Mouse (Mus musculus) forebrain, embryonic 13.5 days (tissue): ENCODE results near the gene Sppl3. TPM values are rescaled to one million over a fixed set of nuclear protein-coding genes. Genes with fewer than 3 reads are reported as not detected.

Source experiments
- ATAC-seq: fragments of 200-750 bp; cut with Nextera tagmentation; 2 replicates; pipeline ENCODE4 v1.8.0; 2017
- H3K27ac ChIP-seq: fragments of 300-500 bp; sonication (generic); 2 replicates; pipeline ENCODE4 v1.5.1; 2015; ENCODE audit warnings: inconsistent platforms, mild to moderate bottlenecking, moderate library complexity
- H3K27me3 ChIP-seq: fragments of 300-500 bp; sonication (generic); 2 replicates; pipeline ENCODE4 v1.6.1; 2015; ENCODE audit warnings: mild to moderate bottlenecking, inconsistent platforms
- H3K36me3 ChIP-seq: fragments of 300-500 bp; sonication (generic); 2 replicates; pipeline ENCODE4 v1.6.1; 2015; ENCODE audit warnings: mild to moderate bottlenecking, inconsistent platforms; ENCODE audit not compliant: poor library complexity, severe bottlenecking
- H3K4me1 ChIP-seq: fragments of 300-500 bp; sonication (generic); 2 replicates; pipeline ENCODE4 v1.6.1; 2015; ENCODE audit warnings: inconsistent platforms
- H3K4me2 ChIP-seq: fragments of 300-500 bp; sonication (generic); 2 replicates; pipeline ENCODE4 v1.6.1; 2015; ENCODE audit warnings: inconsistent platforms, mild to moderate bottlenecking, moderate library complexity
- H3K4me3 ChIP-seq: fragments of 300-500 bp; sonication (generic); 2 replicates; pipeline ENCODE4 v1.5.1; 2015; ENCODE audit warnings: mild to moderate bottlenecking, inconsistent platforms
- H3K9ac ChIP-seq: fragments of 300-500 bp; sonication (generic); 2 replicates; pipeline ENCODE4 v1.6.1; 2015; ENCODE audit warnings: mild to moderate bottlenecking, inconsistent platforms
- H3K9me3 ChIP-seq: fragments of 300-500 bp; sonication (generic); replicated peaks from 2 replicates; pipeline ENCODE4 v1.6.1; 2016; ENCODE audit warnings: inconsistent platforms
- WGBS: fragments of 180-500 bp; shearing (Covaris S2); methylation state at CpG from one replicate; pipeline ENCODE4 v1.1.7; 2015; 5-methylcytosine and 5-hydroxymethylcytosine counted together
- polyA plus RNA-seq: library from polyadenylated mRNA; unstranded; fragments of >200 nt; fragmentation: Nextera tagmentation; extraction: Ambion mirVana; gene quantifications from 2 replicates; pipeline ENCODE4 v1.2.1, GENCODE M21; 2015

Gene Sppl3
- polyA plus RNA-seq, 1 experiment from 2014 or later = 16.0 TPM

DNA sequence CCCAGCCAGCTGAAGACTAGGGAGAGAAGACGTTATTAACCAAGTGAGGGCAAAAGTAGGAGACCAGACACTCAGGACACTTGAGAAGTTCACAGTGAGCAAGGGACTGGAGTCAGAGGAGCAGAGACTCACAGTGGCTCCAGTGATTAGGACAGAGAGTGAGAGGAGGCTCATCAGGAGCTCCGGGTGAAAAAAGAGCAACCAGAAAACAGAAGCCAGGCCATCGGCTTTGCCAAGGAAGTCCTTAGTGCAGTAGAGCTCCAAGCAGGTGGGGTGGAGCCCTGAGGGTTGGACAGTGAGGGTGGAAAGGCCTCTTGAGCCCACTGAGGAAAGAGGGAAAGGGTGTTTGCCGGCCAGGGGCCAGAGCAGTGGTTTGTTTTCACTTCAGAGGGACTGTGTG is 7.9 kb downstream of the Sppl3 start:
- Histone ChIP-seq H3K27ac (peak overlapping the region; percentile 0; the same call in 1 of the 2 replicates), H3K4me3 (no peak overlapping the region), H3K36me3 (0 out of 2 replicates have a peak, but pooled peaks cover 5% of the 10 kb centered on the region), H3K9me3 (no peaks in the 10 kb centered on the region), H3K9ac (no peak overlapping the region), H3K4me1 (peaks cover 9% of the 10 kb centered on the region), H3K27me3 (no peaks in the 10 kb centered on the region), H3K4me2 (no peak overlapping the region)
- WGBS = 82% methylated on average over 4 of the region's 4 CpGs
- ATAC-seq = no peak

DNA sequence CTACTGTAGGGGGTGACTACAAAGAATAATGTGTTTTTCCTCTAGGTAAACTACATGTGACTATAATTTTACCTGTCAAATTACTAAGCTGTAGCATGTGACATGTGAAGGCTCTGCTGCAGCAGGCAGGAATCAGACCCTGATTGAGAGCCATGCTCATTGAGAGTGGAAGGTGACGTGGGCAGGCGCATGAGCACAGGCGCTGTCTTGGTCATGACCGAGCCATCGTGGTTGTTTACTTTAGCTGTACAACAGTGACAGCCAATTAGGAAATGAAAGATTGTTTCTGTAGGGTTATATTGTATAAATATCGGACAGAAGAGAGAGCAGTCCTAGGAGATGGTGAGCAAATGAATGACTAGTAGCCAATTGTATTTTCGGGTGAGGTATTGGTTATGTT is 11.1 kb downstream of the Sppl3 start:
- no peak for ATAC-seq
- Histone ChIP-seq H3K4me2 (no peak overlapping the region), H3K4me1 (peaks cover 8% of the 10 kb centered on the region), H3K9ac (no peak overlapping the region), H3K27me3 (no peaks in the 10 kb centered on the region), H3K9me3 (no peaks in the 10 kb centered on the region), H3K4me3 (no peak overlapping the region), H3K36me3 (0 out of 2 replicates have a peak, but pooled peaks cover 5% of the 10 kb centered on the region), H3K27ac (no peak overlapping the region)
- 97% methylated on average over 7 of the region's 7 CpGs for WGBS

GRCm38 (mm10) chr5:115026170-115026569 is 15.2 kb downstream of the Sppl3 start:
- Histone ChIP-seq H3K9me3 (no peaks in the 10 kb centered on the region), H3K4me3 (no peak overlapping the region), H3K4me1 (peaks cover 12% of the 10 kb centered on the region), H3K9ac (no peak overlapping the region), H3K36me3 (0 out of 2 replicates have a peak, but pooled peaks cover 5% of the 10 kb centered on the region), H3K27ac (no peak overlapping the region), H3K4me2 (no peak overlapping the region), H3K27me3 (no peaks in the 10 kb centered on the region)
- ATAC-seq = no peak
- 85% methylated on average over 4 of the region's 4 CpGs for WGBS

DNA sequence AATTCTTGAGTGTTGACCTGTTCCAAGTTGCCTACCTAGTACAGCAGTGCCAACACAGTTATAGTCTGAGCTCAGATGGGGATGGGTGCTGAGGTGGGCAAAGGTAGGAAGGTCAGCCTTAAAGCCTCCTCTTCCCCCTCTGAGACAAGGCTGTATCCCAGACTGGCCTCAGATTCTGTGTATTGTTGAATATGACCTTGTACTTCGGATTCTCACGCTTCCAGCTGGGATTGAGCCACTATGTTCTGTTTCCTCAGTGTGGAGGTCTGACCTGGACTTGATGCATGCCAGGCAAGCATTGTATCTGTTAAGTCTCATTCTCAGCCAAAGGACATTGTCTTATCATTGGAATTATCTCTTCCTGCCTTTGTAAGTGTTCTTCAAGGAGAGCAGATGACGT is 16.2 kb downstream of the Sppl3 start:
- no peak overlapping the region for H3K9ac ChIP-seq
- no peak overlapping the region for H3K27ac ChIP-seq
- ATAC-seq = no peak
- no peaks in the 10 kb centered on the region for H3K36me3 ChIP-seq
- no peak overlapping the region for H3K4me3 ChIP-seq
- peaks cover 12% of the 10 kb centered on the region for H3K4me1 ChIP-seq
- no peaks in the 10 kb centered on the region for H3K27me3 ChIP-seq
- no peak overlapping the region for H3K4me2 ChIP-seq
- no peaks in the 10 kb centered on the region for H3K9me3 ChIP-seq
- whole genome bisulfite sequencing = 85% methylated on average over 3 of the region's 3 CpGs

DNA sequence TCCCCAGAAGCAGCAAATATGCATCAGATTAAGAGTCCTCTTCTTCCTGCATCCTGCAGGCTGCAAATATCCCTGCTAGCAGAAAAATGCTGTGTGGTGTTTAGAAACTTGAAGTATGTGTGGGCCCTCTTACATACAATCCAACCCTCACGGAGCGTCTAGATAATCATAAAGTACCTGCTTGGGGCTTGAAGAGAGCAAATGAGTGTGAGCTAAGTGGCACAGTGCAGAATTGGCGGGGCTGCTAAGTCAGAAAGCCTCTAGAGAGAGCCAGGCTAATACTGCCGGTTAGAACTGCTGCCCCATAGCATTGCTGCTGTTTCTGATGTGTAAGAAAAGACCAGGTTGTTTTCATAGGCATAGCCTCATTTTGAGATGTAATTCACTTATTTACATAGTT is 18.0 kb downstream of the Sppl3 start:
- H3K9ac ChIP-seq = no peak overlapping the region
- H3K9me3 ChIP-seq = no peaks in the 10 kb centered on the region
- no peak overlapping the region for H3K4me2 ChIP-seq
- H3K27ac ChIP-seq = no peak overlapping the region
- H3K36me3 ChIP-seq = no peaks in the 10 kb centered on the region
- no peaks in the 10 kb centered on the region for H3K27me3 ChIP-seq
- peaks cover 16% of the 10 kb centered on the region for H3K4me1 ChIP-seq
- ATAC-seq = no peak
- H3K4me3 ChIP-seq = no peak overlapping the region
- 90% methylated on average over 4 of the region's 4 CpGs for WGBS

- Histone ChIP-seq H3K36me3 (no peaks in the 10 kb centered on the region), H3K27ac (no peak overlapping the region), H3K9me3 (no peaks in the 10 kb centered on the region), H3K4me2 (no peak overlapping the region), H3K4me3 (no peak overlapping the region), H3K9ac (no peak overlapping the region), H3K4me1 (peaks cover 13% of the 10 kb centered on the region), H3K27me3 (no peaks in the 10 kb centered on the region)
- WGBS = 90% methylated on average over 3 of the region's 3 CpGs
- ATAC-seq = no peak
Observed at GRCm38 (mm10) chr5:115029509-115029908, 18.6 kb downstream of the Sppl3 start.

- H3K36me3 ChIP-seq = no peaks in the 10 kb centered on the region
- no peaks in the 10 kb centered on the region for H3K27me3 ChIP-seq
- peaks cover 10% of the 10 kb centered on the region for H3K4me1 ChIP-seq
- ATAC-seq = no peak
- no peak overlapping the region for H3K9ac ChIP-seq
- H3K4me2 ChIP-seq = no peak overlapping the region
- no peak overlapping the region for H3K27ac ChIP-seq
- WGBS = 87% methylated on average over 5 of the region's 5 CpGs
- H3K4me3 ChIP-seq = no peak overlapping the region
- no peaks in the 10 kb centered on the region for H3K9me3 ChIP-seq
Observed at GRCm38 (mm10) chr5:115031576-115031975, 20.6 kb downstream of the Sppl3 start.

DNA sequence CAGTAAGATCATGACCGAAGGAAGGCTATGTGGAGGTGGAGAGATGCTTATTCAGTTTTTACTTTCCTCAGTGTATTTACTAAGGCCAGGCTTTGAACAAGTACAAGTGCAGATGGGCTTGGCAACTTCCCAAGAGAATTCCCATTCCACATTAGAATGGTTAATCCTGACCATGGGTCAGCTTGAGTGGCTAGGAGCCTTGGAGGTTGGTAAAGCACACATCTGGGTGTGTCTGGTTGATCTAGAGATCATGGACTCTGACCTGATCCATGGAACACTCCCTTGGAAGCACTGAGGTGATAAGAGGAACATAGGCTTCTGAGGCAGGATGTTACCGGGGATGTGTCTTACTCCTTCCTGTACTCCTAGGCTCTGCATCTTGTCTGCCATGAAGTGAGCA is 21.7 kb downstream of the Sppl3 start:
- no peak overlapping the region for H3K9ac ChIP-seq
- WGBS = 92% methylated on average over 2 of the region's 2 CpGs
- no peaks in the 10 kb centered on the region for H3K9me3 ChIP-seq
- no peak overlapping the region for H3K4me2 ChIP-seq
- peaks cover 4% of the 10 kb centered on the region for H3K4me1 ChIP-seq
- no peak overlapping the region for H3K4me3 ChIP-seq
- no peak for ATAC-seq
- H3K27ac ChIP-seq = no peak overlapping the region
- no peaks in the 10 kb centered on the region for H3K36me3 ChIP-seq
- no peaks in the 10 kb centered on the region for H3K27me3 ChIP-seq

- peaks cover 4% of the 10 kb centered on the region; the same call in 1 of the 2 replicates for H3K4me1 ChIP-seq
- H3K9me3 ChIP-seq = no peaks in the 10 kb centered on the region
- no peak overlapping the region for H3K27ac ChIP-seq
- no peak overlapping the region for H3K4me3 ChIP-seq
- no peak overlapping the region for H3K4me2 ChIP-seq
- H3K36me3 ChIP-seq = no peaks in the 10 kb centered on the region
- no peaks in the 10 kb centered on the region for H3K27me3 ChIP-seq
- 100% methylated on average over 1 of the region's 1 CpGs for WGBS
- no peak overlapping the region for H3K9ac ChIP-seq
- no peak for ATAC-seq
Observed at GRCm38 (mm10) chr5:115035217-115035616, 24.3 kb downstream of the Sppl3 start.

- no peak overlapping the region for H3K27ac ChIP-seq
- no peak for ATAC-seq
- H3K9me3 ChIP-seq = no peaks in the 10 kb centered on the region
- H3K27me3 ChIP-seq = no peaks in the 10 kb centered on the region
- WGBS = 84% methylated on average over 2 of the region's 2 CpGs
- peaks cover 4% of the 10 kb centered on the region; the same call in 1 of the 2 replicates for H3K4me1 ChIP-seq
- no peak overlapping the region for H3K9ac ChIP-seq
- no peak overlapping the region for H3K4me2 ChIP-seq
- H3K4me3 ChIP-seq = no peak overlapping the region
- H3K36me3 ChIP-seq = 0 out of 2 replicates have a peak, but pooled peaks cover 6% of the 10 kb centered on the region
Observed at GRCm38 (mm10) chr5:115037099-115037498, 26.2 kb downstream of the Sppl3 start.

- WGBS = 92% methylated on average over 4 of the region's 4 CpGs
- no peak for ATAC-seq
Observed at GRCm38 (mm10) chr5:115040756-115041155, 29.8 kb downstream of the Sppl3 start.

DNA sequence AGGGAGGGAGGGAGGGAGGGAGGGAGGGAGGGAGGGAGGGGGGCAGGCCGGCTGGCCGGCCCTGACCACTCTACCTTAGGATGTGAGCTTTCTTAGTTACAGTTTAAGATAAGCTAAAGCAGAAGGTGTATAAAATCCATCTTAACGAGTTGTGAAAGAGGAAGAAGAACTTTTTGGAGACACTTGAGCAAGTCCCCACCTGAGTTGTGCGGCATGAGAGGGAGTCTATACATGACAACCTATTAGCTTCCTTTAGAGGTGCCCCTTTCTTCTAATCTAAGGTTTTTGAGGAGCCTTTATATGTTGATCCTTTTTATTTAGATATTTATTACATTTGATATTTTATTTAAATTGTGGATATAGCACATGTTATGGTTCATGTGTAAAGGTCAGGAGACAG is 32.7 kb downstream of the Sppl3 start:
- no peak overlapping the region for H3K9ac ChIP-seq
- 92% methylated on average over 4 of the region's 4 CpGs for WGBS
- no peak overlapping the region for H3K4me2 ChIP-seq
- H3K36me3 ChIP-seq = 0 out of 2 replicates have a peak, but pooled peaks cover 9% of the 10 kb centered on the region
- H3K27ac ChIP-seq = no peak overlapping the region
- H3K27me3 ChIP-seq = no peaks in the 10 kb centered on the region
- no peaks in the 10 kb centered on the region for H3K9me3 ChIP-seq
- no peaks in the 10 kb centered on the region for H3K4me1 ChIP-seq
- ATAC-seq = no peak
- no peak overlapping the region for H3K4me3 ChIP-seq

More at GRCm38 (mm10) chr5:115040756-115041155, 29.8 kb downstream of the Sppl3 start:
- Histone ChIP-seq H3K27ac (no peak overlapping the region), H3K4me3 (no peak overlapping the region), H3K9ac (no peak overlapping the region), H3K4me1 (no peaks in the 10 kb centered on the region), H3K36me3 (0 out of 2 replicates have a peak, but pooled peaks cover 9% of the 10 kb centered on the region), H3K27me3 (no peaks in the 10 kb centered on the region), H3K4me2 (no peak overlapping the region), H3K9me3 (no peaks in the 10 kb centered on the region)

DNA sequence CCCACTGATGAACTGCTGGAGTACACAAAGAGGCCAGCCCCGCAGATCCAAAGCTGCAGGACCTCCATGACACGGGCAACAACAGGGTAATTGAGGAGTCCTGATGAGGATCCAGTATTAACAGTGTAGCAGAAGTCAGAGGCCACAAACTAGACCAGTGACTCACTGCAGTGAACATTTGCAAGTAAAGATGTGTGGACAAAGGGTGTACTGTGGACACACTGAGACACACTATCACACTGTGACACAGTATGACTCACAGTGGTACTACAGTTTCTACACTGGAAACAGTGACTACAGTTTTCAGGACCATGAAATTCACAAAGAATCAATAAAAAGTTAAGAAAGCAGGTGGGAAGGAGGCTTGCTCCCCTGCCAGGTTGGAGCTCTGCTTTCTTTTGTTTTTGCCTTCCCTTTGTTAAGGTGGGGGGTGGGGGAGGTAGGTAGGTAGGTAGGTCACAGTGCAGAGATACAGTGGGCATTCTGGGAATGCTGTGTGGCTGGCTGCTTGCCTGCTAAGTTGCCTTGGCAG is 34.3 kb downstream of the Sppl3 start:
- no peaks in the 10 kb centered on the region for H3K27me3 ChIP-seq
- no peaks in the 10 kb centered on the region for H3K9me3 ChIP-seq
- H3K4me1 ChIP-seq = no peaks in the 10 kb centered on the region
- 82% methylated on average over 2 of the region's 2 CpGs for WGBS
- H3K4me3 ChIP-seq = no peak overlapping the region
- no peak for ATAC-seq
- H3K36me3 ChIP-seq = 0 out of 2 replicates have a peak, but pooled peaks cover 9% of the 10 kb centered on the region
- no peak overlapping the region for H3K9ac ChIP-seq
- no peak overlapping the region for H3K4me2 ChIP-seq
- H3K27ac ChIP-seq = no peak overlapping the region
